Mouse (Mus musculus): ENCODE measurements around the gene Rcan3. TPM values are rescaled to one million over a fixed set of nuclear protein-coding genes. Genes with fewer than 3 reads are reported as not detected.

The Rcan3 gene
- polyA plus RNA-seq, 1 experiment, result 74.3 TPM

GRCm38 (mm10) chr4:135395375-135395774 lies 38.3 kb downstream of the Rcan3 start:
- Histone ChIP-seq H3K4me1 (ENCODE audit: control insufficient read depth, insufficient read depth, low read length) (no peaks in the 10 kb centered on the region), H3K4me3 (replicated peaks; ENCODE audit: insufficient read depth, low read depth, low read length) (no peak overlapping the region), H3K27ac (ENCODE audit: insufficient read depth, low read length) (no peak overlapping the region), H3K27me3 (ENCODE audit: control insufficient read depth, insufficient read depth, low read length) (no peaks in the 10 kb centered on the region)
- TF ChIP-seq POLR2A (IDR thresholded peaks at IDR 0.05; ENCODE audit: borderline replicate concordance, insufficient read depth, low read length), result no peak
- no peak for TF ChIP-seq CTCF (IDR thresholded peaks at IDR 0.05; ENCODE audit: borderline replicate concordance, insufficient read depth, low read depth, low read length)
- no peak for DNase-seq
- 85% methylated on average over 4 of the region's 4 CpGs for WGBS

DNA sequence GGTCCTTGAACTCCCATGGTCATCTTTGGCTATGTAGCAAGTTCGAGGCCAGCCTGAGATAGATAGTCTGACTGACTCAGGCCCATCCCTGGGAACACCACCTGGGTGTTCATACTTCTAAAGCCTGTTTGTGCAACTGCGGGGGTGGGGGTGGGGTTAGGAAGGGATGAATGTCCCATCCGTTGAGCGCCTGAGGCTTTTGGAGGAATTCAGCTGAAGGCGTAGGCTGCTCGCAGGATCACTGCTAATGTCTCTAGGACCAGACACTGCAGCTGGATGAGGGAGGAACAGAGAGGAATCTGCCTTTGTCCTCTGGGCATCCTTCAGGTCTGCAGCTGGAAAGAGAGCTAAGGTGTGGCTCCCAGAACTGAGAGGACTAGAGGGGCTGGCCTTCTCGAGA lies 39.0 kb downstream of the Rcan3 start:
- Histone ChIP-seq H3K27ac (ENCODE audit: insufficient read depth, low read length) (no peak overlapping the region), H3K4me3 (replicated peaks; ENCODE audit: insufficient read depth, low read depth, low read length) (no peak overlapping the region), H3K27me3 (ENCODE audit: control insufficient read depth, insufficient read depth, low read length) (no peaks in the 10 kb centered on the region), H3K4me1 (ENCODE audit: control insufficient read depth, insufficient read depth, low read length) (no peaks in the 10 kb centered on the region)
- TF ChIP-seq CTCF (IDR thresholded peaks at IDR 0.05; ENCODE audit: borderline replicate concordance, insufficient read depth, low read depth, low read length) (no peak), POLR2A (IDR thresholded peaks at IDR 0.05; ENCODE audit: borderline replicate concordance, insufficient read depth, low read length) (no peak)
- no peak for DNase-seq
- WGBS, result 84% methylated on average over 7 of the region's 7 CpGs

GRCm38 (mm10) chr4:135393381-135393780 lies 40.3 kb downstream of the Rcan3 start:
- H3K4me3 ChIP-seq (replicated peaks; ENCODE audit: insufficient read depth, low read depth, low read length), result no peak overlapping the region
- H3K4me1 ChIP-seq (ENCODE audit: control insufficient read depth, insufficient read depth, low read length), result no peaks in the 10 kb centered on the region
- TF ChIP-seq CTCF (IDR thresholded peaks at IDR 0.05; ENCODE audit: borderline replicate concordance, insufficient read depth, low read depth, low read length) (no peak), POLR2A (IDR thresholded peaks at IDR 0.05; ENCODE audit: borderline replicate concordance, insufficient read depth, low read length) (no peak)
- H3K27ac ChIP-seq (ENCODE audit: insufficient read depth, low read length), result no peak overlapping the region
- 71% methylated on average over 6 of the region's 6 CpGs for WGBS
- DNase-seq, result no peak
- H3K27me3 ChIP-seq (ENCODE audit: control insufficient read depth, insufficient read depth, low read length), result no peaks in the 10 kb centered on the region

GRCm38 (mm10) chr4:135392801-135393200 lies 40.9 kb downstream of the Rcan3 start:
- DNase-seq, result no peak
- H3K27me3 ChIP-seq (ENCODE audit: control insufficient read depth, insufficient read depth, low read length), result no peaks in the 10 kb centered on the region
- TF ChIP-seq CTCF (IDR thresholded peaks at IDR 0.05; ENCODE audit: borderline replicate concordance, insufficient read depth, low read depth, low read length), result no peak
- no peak for TF ChIP-seq POLR2A (IDR thresholded peaks at IDR 0.05; ENCODE audit: borderline replicate concordance, insufficient read depth, low read length)
- no peak overlapping the region for H3K4me3 ChIP-seq (replicated peaks; ENCODE audit: insufficient read depth, low read depth, low read length)
- H3K4me1 ChIP-seq (ENCODE audit: control insufficient read depth, insufficient read depth, low read length), result no peaks in the 10 kb centered on the region
- no peak overlapping the region for H3K27ac ChIP-seq (ENCODE audit: insufficient read depth, low read length)
- 73% methylated on average over 3 of the region's 3 CpGs for WGBS

- no peak for DNase-seq
- 52% methylated on average over 6 of the region's 6 CpGs for WGBS
- no peak for TF ChIP-seq CTCF (IDR thresholded peaks at IDR 0.05; ENCODE audit: borderline replicate concordance, insufficient read depth, low read depth, low read length)
- no peak for TF ChIP-seq POLR2A (IDR thresholded peaks at IDR 0.05; ENCODE audit: borderline replicate concordance, insufficient read depth, low read length)
Measured at GRCm38 (mm10) chr4:135391014-135391413, 42.6 kb downstream of the Rcan3 start.

DNA sequence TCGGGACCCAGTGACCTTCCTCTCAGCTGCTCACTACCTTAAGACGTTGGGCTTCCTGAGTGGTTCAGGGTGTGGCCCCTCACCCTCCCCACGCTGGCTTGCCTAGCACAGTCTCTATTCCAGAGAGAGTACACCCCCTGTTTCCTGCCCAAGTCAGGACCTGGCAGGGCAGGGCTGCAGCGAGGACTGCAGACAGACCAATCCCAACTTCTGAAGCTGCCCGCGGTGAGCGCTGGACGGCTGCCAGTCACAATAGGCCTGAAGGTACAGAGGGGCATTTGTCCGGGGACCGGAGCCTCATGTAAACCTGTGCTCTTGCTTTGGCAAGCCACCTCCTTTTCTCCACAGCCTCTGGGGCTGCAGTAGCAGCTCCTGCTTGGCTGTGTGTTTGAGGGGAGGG lies 48.0 kb downstream of the Rcan3 start:
- no peak for DNase-seq
- no peak overlapping the region for H3K4me3 ChIP-seq (replicated peaks; ENCODE audit: insufficient read depth, low read depth, low read length)
- WGBS, result 22% methylated on average over 10 of the region's 10 CpGs
- no peaks in the 10 kb centered on the region for H3K4me1 ChIP-seq (ENCODE audit: control insufficient read depth, insufficient read depth, low read length)
- no peaks in the 10 kb centered on the region for H3K27me3 ChIP-seq (ENCODE audit: control insufficient read depth, insufficient read depth, low read length)
- TF ChIP-seq POLR2A (IDR thresholded peaks at IDR 0.05; ENCODE audit: borderline replicate concordance, insufficient read depth, low read length), result no peak
- TF ChIP-seq CTCF (IDR thresholded peaks at IDR 0.05; ENCODE audit: borderline replicate concordance, insufficient read depth, low read depth, low read length), result no peak
- no peak overlapping the region for H3K27ac ChIP-seq (ENCODE audit: insufficient read depth, low read length)

More at GRCm38 (mm10) chr4:135391014-135391413, 42.6 kb downstream of the Rcan3 start:
- Histone ChIP-seq H3K4me3 (replicated peaks; ENCODE audit: insufficient read depth, low read depth, low read length) (no peak overlapping the region), H3K27ac (ENCODE audit: insufficient read depth, low read length) (no peak overlapping the region), H3K27me3 (ENCODE audit: control insufficient read depth, insufficient read depth, low read length) (no peaks in the 10 kb centered on the region), H3K4me1 (ENCODE audit: control insufficient read depth, insufficient read depth, low read length) (no peaks in the 10 kb centered on the region)

- 2% methylated on average over 14 of the region's 14 CpGs for WGBS
- Histone ChIP-seq H3K27ac (ENCODE audit: insufficient read depth, low read length) (no peak overlapping the region), H3K4me1 (ENCODE audit: control insufficient read depth, insufficient read depth, low read length) (no peaks in the 10 kb centered on the region), H3K27me3 (ENCODE audit: control insufficient read depth, insufficient read depth, low read length) (no peaks in the 10 kb centered on the region), H3K4me3 (replicated peaks; ENCODE audit: insufficient read depth, low read depth, low read length) (no peak overlapping the region)
- TF ChIP-seq POLR2A (IDR thresholded peaks at IDR 0.05; ENCODE audit: borderline replicate concordance, insufficient read depth, low read length), result no peak
- TF ChIP-seq CTCF (IDR thresholded peaks at IDR 0.05; ENCODE audit: borderline replicate concordance, insufficient read depth, low read depth, low read length), result peak; percentile 97
- DNase-seq, result peak; percentile 67 to 78
Measured at GRCm38 (mm10) chr4:135382316-135382715, 51.3 kb downstream of the Rcan3 start.

- Histone ChIP-seq H3K27ac (ENCODE audit: insufficient read depth, low read length) (no peak overlapping the region), H3K4me1 (ENCODE audit: control insufficient read depth, insufficient read depth, low read length) (no peaks in the 10 kb centered on the region), H3K4me3 (replicated peaks; ENCODE audit: insufficient read depth, low read depth, low read length) (no peak overlapping the region), H3K27me3 (ENCODE audit: control insufficient read depth, insufficient read depth, low read length) (no peaks in the 10 kb centered on the region)
- TF ChIP-seq CTCF (IDR thresholded peaks at IDR 0.05; ENCODE audit: borderline replicate concordance, insufficient read depth, low read depth, low read length) (no peak), POLR2A (IDR thresholded peaks at IDR 0.05; ENCODE audit: borderline replicate concordance, insufficient read depth, low read length) (no peak)
- DNase-seq, result no peak
- 70% methylated on average over 8 of the region's 8 CpGs for WGBS
Measured at GRCm38 (mm10) chr4:135381355-135381754, 52.3 kb downstream of the Rcan3 start.
